Mouse (Mus musculus) lung, embryonic 15.5 days (tissue): Measurements from ENCODE around the gene Cep95. TPM values are rescaled to one million over a fixed set of nuclear protein-coding genes. Genes with fewer than 3 reads are reported as not detected.

ENCODE experiments used
- ATAC-seq: fragments of 200-750 bp; cut with Nextera tagmentation; 2 replicates; pipeline ENCODE4 v1.8.0; 2017; ENCODE audit warnings: moderate number of reproducible peaks, borderline replicate concordance; ENCODE audit not compliant: low FRiP score, low TSS enrichment; ENCODE audit errors: extremely low read depth
- H3K27ac ChIP-seq: fragments of 300-500 bp; sonication (generic); 2 replicates; pipeline ENCODE4 v1.5.1; 2015; ENCODE audit warnings: moderate library complexity, mild to moderate bottlenecking, inconsistent platforms
- H3K27me3 ChIP-seq: fragments of 300-500 bp; sonication (generic); 2 replicates; pipeline ENCODE4 v1.6.1; 2015; ENCODE audit warnings: inconsistent platforms
- H3K36me3 ChIP-seq: fragments of 300-500 bp; sonication (generic); 2 replicates; pipeline ENCODE4 v1.6.1; 2015; ENCODE audit warnings: inconsistent platforms
- H3K4me1 ChIP-seq: fragments of 300-500 bp; sonication (generic); 2 replicates; pipeline ENCODE4 v1.6.1; 2015; ENCODE audit warnings: inconsistent platforms
- H3K4me2 ChIP-seq: fragments of 300-500 bp; sonication (generic); 2 replicates; pipeline ENCODE4 v1.6.1; 2015; ENCODE audit warnings: inconsistent platforms, mild to moderate bottlenecking, moderate library complexity
- H3K4me3 ChIP-seq: fragments of 300-500 bp; sonication (generic); 2 replicates; pipeline ENCODE4 v1.5.1; 2015; ENCODE audit warnings: mild to moderate bottlenecking, inconsistent platforms
- H3K9ac ChIP-seq: fragments of 300-500 bp; sonication (generic); 2 replicates; pipeline ENCODE4 v1.6.1; 2015; ENCODE audit warnings: inconsistent platforms
- H3K9me3 ChIP-seq: fragments of 300-500 bp; sonication (generic); 2 replicates; pipeline ENCODE4 v1.6.1; 2016; ENCODE audit warnings: inconsistent platforms
- WGBS: fragments of 180-500 bp; shearing (Covaris S2); methylation state at CpG from one replicate; pipeline ENCODE4 v1.1.7; 2015; 5-methylcytosine and 5-hydroxymethylcytosine counted together
- polyA plus RNA-seq: library from polyadenylated mRNA; unstranded; fragments of >200 nt; fragmentation: Nextera tagmentation; extraction: Ambion mirVana; gene quantifications from 2 replicates; pipeline ENCODE4 v1.2.1, GENCODE M21; 2015

Cep95 gene
- polyA plus RNA-seq, 1 experiment from 2014 or later = 21.7 TPM

DNA sequence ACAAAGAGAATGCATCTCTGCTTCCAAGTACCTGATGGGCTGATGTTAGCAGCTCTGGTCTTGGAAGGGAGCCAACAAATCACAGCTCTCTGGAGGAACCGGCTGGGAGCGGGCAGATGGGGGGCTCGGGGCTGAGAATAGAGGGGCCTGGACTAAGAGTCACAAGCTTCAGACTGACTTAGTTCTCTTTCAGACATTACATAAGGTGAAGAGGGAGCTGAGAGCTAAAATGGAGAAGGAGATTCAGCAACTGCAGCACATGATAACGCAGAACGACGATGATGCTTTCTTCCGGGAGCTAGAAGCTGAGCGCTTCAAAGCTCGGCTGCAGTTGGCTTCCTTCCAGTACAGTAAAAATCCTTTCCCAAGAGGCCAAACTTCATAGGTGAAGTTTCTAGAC lies 29.3 kb downstream of the Cep95 start:
- peaks cover 73% of the 10 kb centered on the region for H3K36me3 ChIP-seq
- H3K27me3 ChIP-seq = no peaks in the 10 kb centered on the region
- no peaks in the 10 kb centered on the region for H3K9me3 ChIP-seq
- no peak overlapping the region for H3K27ac ChIP-seq
- H3K9ac ChIP-seq = no peak overlapping the region
- peaks cover 13% of the 10 kb centered on the region; the same call in 1 of the 2 replicates for H3K4me1 ChIP-seq
- H3K4me2 ChIP-seq = no peak overlapping the region
- no peak overlapping the region for H3K4me3 ChIP-seq
- no peak for ATAC-seq
- whole genome bisulfite sequencing = 27% methylated on average over 9 of the region's 9 CpGs

DNA sequence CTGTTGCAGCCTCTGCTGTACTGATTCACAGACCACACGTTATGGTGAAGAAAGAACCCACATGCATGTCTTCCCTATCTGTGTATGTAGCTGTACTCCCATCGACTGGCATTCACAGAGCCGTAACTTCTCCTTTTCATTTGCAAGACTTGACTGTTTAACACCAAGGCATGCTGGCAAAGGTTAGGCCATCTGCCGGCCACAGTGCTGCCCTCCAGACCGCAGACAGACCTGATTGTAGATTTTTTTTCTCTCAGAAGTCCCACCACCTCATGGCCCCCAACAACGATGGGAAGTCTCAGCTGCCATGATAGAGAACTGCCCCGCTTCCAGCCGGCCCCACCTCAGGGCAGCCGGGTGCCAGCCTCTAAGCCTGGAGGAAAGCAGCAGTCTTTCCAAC lies 30.5 kb downstream of the Cep95 start:
- ATAC-seq = no peak
- no peak overlapping the region for H3K9ac ChIP-seq
- no peak overlapping the region for H3K4me2 ChIP-seq
- H3K4me3 ChIP-seq = no peak overlapping the region
- peaks cover 13% of the 10 kb centered on the region; the same call in 1 of the 2 replicates for H3K4me1 ChIP-seq
- no peak overlapping the region for H3K27ac ChIP-seq
- H3K36me3 ChIP-seq = peaks cover 72% of the 10 kb centered on the region
- 85% methylated on average over 9 of the region's 9 CpGs for WGBS
- H3K27me3 ChIP-seq = no peaks in the 10 kb centered on the region
- no peaks in the 10 kb centered on the region for H3K9me3 ChIP-seq

DNA sequence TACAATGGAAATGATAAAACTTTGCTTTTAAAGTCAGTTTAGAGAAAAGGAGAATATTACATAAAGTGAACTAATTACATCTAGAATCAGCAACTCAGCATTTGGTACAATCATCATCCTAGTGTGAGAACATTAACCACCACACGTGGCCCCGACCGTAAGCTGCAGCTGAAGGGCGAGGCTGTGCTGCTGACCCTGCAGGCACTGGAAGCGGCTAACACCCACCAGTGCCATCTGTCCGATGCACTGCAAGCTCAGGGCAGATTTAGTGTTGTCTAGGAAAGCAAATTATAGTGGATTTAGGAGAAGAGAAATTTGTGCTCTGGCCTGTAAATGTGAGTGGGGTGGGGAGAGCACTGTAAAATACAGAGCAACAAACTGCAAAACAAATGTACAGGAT lies 31.2 kb downstream of the Cep95 start:
- Histone ChIP-seq H3K27ac (no peak overlapping the region), H3K9ac (no peak overlapping the region), H3K9me3 (no peaks in the 10 kb centered on the region), H3K36me3 (peaks cover 72% of the 10 kb centered on the region), H3K27me3 (no peaks in the 10 kb centered on the region), H3K4me1 (peaks cover 13% of the 10 kb centered on the region; the same call in 1 of the 2 replicates), H3K4me2 (no peak overlapping the region), H3K4me3 (no peak overlapping the region)
- ATAC-seq = no peak
- 88% methylated on average over 6 of the region's 6 CpGs for WGBS

DNA sequence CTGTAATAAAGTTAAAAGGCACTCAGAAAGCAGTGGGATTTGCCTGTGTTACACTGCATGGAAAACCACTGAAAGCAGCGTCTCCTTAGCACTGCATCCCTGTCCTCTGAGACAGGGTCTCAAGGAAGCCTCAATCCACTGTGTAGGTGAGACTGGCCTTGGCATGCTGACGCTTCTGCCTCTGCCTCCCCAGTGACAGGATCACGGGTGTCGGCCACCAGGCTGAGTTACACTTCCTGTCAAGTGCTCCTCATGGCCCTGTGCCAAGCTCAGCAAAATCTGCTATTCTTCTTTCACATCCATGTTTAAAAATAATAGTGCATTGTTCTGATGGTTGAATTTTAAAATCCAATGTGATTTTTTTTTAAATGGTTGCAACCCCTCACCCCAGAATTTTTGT lies 31.9 kb downstream of the Cep95 start:
- ATAC-seq = no peak
- no peaks in the 10 kb centered on the region for H3K27me3 ChIP-seq
- 26% methylated on average over 4 of the region's 4 CpGs for WGBS
- H3K4me1 ChIP-seq = peaks cover 13% of the 10 kb centered on the region; the same call in 1 of the 2 replicates
- H3K4me2 ChIP-seq = no peak overlapping the region
- H3K4me3 ChIP-seq = no peak overlapping the region
- H3K27ac ChIP-seq = no peak overlapping the region
- H3K36me3 ChIP-seq = peaks cover 72% of the 10 kb centered on the region
- no peak overlapping the region for H3K9ac ChIP-seq
- H3K9me3 ChIP-seq = no peaks in the 10 kb centered on the region

DNA sequence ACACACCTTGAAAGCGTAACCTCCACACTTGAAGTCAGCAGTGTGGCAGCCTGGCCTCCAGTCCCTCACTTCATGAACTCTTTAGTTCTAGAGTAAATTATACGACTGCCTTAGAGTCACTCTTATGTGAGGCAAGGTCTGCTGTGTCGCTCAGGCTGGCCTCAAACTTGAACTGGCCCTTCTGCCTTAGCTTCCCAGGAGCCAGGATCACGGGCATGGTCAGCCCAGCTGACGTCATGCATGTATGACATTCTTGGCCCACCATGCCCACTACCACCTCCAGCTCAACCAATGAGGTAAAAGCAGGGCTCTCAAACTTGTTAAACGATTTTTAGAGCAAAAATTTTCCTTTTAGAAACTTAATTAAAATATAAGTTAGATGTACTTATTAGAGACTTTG lies 32.3 kb downstream of the Cep95 start:
- Histone ChIP-seq H3K9ac (no peak overlapping the region), H3K4me3 (no peak overlapping the region), H3K4me1 (peaks cover 13% of the 10 kb centered on the region; the same call in 1 of the 2 replicates), H3K27me3 (no peaks in the 10 kb centered on the region), H3K36me3 (peaks cover 69% of the 10 kb centered on the region), H3K27ac (no peak overlapping the region), H3K9me3 (no peaks in the 10 kb centered on the region), H3K4me2 (no peak overlapping the region)
- WGBS = 69% methylated on average over 6 of the region's 6 CpGs
- ATAC-seq = no peak

DNA sequence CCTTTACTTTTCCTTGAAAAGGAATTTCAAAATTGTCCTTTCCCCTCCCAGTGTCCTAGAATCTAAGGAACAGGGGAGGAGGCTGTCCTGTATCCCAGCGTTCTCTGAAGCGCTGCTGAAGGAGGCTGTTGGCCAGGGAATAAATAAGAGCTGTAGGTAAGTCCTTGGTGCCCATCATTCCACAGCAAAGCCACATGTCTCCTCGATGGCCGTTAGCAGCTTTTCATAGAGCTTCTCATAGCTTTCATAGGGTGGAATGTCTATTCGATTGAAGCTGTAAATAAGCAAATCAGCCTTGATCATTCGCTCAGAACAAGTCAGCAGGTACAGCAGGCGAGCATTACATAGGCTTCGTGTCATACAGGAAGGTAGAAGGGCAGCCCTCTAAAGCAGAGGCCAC lies 33.4 kb downstream of the Cep95 start:
- H3K4me1 ChIP-seq = peaks cover 13% of the 10 kb centered on the region; the same call in 1 of the 2 replicates
- no peak overlapping the region for H3K4me3 ChIP-seq
- H3K4me2 ChIP-seq = no peak overlapping the region
- no peaks in the 10 kb centered on the region for H3K27me3 ChIP-seq
- no peaks in the 10 kb centered on the region for H3K9me3 ChIP-seq
- peaks cover 65% of the 10 kb centered on the region for H3K36me3 ChIP-seq
- 89% methylated on average over 8 of the region's 8 CpGs for WGBS
- no peak overlapping the region for H3K27ac ChIP-seq
- H3K9ac ChIP-seq = no peak overlapping the region
- no peak for ATAC-seq

DNA sequence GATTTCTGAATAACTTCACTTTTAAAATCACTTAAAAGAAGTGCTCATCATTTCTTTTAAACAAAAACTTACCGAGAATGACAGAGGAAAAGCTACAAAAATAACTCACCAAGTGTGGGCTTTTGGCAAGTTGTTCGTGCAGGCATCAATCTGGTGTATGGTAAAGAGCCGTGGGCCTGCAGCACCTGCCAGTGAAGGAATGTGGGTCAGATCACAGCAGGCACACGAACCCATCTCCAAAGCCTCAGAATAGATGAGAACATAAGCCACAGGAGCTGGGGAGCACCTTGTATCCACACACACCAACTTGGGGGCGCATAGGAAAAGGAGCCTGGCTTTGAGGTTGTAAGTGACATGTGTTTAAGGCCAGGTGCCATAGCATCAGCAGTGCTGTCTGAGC lies 33.9 kb downstream of the Cep95 start:
- Histone ChIP-seq H3K4me1 (peaks cover 13% of the 10 kb centered on the region; the same call in 1 of the 2 replicates), H3K27ac (no peak overlapping the region), H3K9me3 (no peaks in the 10 kb centered on the region), H3K27me3 (no peaks in the 10 kb centered on the region), H3K36me3 (peaks cover 67% of the 10 kb centered on the region), H3K4me2 (no peak overlapping the region), H3K4me3 (no peak overlapping the region), H3K9ac (no peak overlapping the region)
- 81% methylated on average over 5 of the region's 5 CpGs for WGBS
- ATAC-seq = no peak

DNA sequence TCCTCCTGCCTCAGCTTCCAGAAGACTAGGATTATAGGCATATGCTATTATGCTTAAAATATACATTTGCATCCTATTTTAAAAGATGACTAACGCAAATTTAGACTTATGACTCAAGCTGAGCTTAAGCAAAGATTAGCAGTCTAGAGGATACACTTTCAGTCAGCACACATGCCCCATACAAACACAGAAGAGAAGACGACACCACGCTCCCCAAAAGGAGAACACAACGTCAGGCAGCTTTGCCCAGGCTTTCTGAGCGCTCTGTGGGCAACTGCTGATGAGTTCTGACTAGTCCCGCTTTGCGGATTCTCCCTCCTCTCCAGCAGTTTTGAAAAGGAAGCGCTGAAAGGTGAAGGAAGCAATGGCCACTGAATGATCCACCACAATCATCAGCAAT lies 34.7 kb downstream of the Cep95 start:
- no peak for ATAC-seq
- Histone ChIP-seq H3K27me3 (no peaks in the 10 kb centered on the region), H3K4me2 (no peak overlapping the region), H3K36me3 (peaks cover 75% of the 10 kb centered on the region), H3K4me1 (peaks cover 8% of the 10 kb centered on the region; the same call in 1 of the 2 replicates), H3K4me3 (no peak overlapping the region), H3K9me3 (no peaks in the 10 kb centered on the region), H3K9ac (no peak overlapping the region), H3K27ac (no peak overlapping the region)
- WGBS = 93% methylated on average over 8 of the region's 8 CpGs

DNA sequence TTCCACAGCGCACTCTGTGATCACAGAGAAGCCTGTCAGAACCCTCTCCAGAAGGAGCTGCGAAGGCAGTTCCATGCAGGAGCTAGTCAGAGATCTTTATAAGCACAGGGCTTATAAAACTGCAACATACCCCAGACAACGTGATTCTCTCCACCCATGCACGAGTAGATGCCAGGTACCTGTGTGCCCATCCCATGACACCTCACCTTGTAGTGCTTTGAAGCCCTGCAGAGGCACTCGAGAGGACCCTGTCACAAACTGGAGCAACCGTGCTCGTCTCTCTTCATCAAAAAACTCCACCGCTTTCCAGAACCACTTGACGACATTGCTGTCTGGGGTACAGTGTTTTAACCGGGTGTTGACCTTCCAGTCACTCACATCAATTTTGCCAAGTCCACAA lies 35.4 kb downstream of the Cep95 start:
- 81% methylated on average over 10 of the region's 10 CpGs for WGBS
- peaks cover 77% of the 10 kb centered on the region for H3K36me3 ChIP-seq

DNA sequence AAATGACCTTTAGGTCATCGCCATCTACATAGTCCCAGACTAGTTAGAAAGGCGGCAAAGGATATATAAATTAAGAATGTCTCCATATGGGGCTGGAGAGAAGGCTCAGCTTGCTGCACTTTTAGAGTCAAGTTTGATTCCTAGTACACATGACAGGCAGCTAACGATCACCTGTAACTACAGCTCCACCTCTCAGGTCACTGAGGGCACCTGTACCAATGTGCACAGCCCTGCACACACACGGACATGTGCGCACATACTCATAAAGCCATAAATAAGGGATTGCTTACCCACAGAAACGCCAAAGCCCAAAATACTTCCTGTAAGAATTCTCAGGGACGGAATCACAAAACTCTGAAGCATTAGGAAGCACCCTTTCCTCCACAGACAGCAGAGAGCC lies 39.0 kb downstream of the Cep95 start:
- no peak overlapping the region for H3K27ac ChIP-seq
- no peaks in the 10 kb centered on the region for H3K27me3 ChIP-seq
- no peak for ATAC-seq
- H3K36me3 ChIP-seq = peaks cover 76% of the 10 kb centered on the region
- H3K4me2 ChIP-seq = no peak overlapping the region
- H3K4me1 ChIP-seq = no peaks in the 10 kb centered on the region
- WGBS = 88% methylated on average over 7 of the region's 7 CpGs
- no peak overlapping the region for H3K9ac ChIP-seq
- no peaks in the 10 kb centered on the region for H3K9me3 ChIP-seq
- H3K4me3 ChIP-seq = no peak overlapping the region

More for the DNA sequence above, 35.4 kb downstream of the Cep95 start:
- Histone ChIP-seq H3K27ac (no peak overlapping the region), H3K4me2 (no peak overlapping the region), H3K9ac (no peak overlapping the region), H3K27me3 (no peaks in the 10 kb centered on the region), H3K4me3 (no peak overlapping the region), H3K9me3 (no peaks in the 10 kb centered on the region), H3K4me1 (peaks cover 8% of the 10 kb centered on the region; the same call in 1 of the 2 replicates)
- no peak for ATAC-seq

DNA sequence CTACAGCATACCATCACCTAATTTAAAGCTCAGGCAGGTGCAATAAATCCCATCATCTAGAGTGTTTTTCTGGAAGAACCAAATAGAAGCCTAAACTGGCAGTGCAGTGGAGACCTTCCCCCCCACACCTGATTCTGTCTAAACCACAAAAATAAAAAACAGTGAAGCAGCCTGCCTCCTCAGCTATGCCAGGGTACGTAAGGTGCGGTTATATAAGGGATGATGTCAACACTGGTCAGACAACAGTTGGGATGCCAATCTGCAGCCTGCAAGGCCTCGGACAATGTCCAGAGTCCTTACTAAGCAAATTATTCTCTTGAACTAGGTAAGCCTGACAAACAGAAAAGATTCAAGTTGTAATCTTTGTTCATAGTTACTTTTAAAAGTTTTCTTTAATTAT lies 53.0 kb downstream of the Cep95 start:
- 96% methylated on average over 3 of the region's 3 CpGs for WGBS
- no peak for ATAC-seq
- H3K36me3 ChIP-seq = peaks cover 62% of the 10 kb centered on the region

DNA sequence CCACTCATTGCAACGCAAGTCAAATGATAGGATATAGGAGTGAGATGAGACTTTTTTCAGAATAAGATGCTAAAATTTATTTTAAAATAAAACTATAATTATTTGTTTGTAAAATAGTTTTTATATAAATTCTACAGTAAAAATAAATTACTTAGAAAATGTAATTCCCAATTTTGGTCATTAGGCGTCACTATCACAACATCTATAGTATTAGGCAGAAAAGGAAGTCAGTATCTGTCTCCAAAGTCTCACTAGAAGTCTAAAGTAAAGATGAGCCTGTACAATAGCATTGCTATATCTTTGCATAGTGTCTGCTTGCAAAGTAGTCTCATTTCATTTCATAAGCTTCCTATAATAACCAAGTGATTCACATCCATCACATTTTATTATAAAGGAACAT lies 62.4 kb downstream of the Cep95 start:
- no peaks in the 10 kb centered on the region for H3K9me3 ChIP-seq
- peaks cover 47% of the 10 kb centered on the region for H3K36me3 ChIP-seq
- H3K4me3 ChIP-seq = no peak overlapping the region
- H3K4me1 ChIP-seq = no peaks in the 10 kb centered on the region
- no peaks in the 10 kb centered on the region for H3K27me3 ChIP-seq
- no peak for ATAC-seq
- H3K9ac ChIP-seq = no peak overlapping the region
- no peak overlapping the region for H3K4me2 ChIP-seq
- H3K27ac ChIP-seq = no peak overlapping the region
- 49% methylated on average over 2 of the region's 2 CpGs for WGBS

More for the DNA sequence above, 53.0 kb downstream of the Cep95 start:
- Histone ChIP-seq H3K4me3 (no peak overlapping the region), H3K4me2 (no peak overlapping the region), H3K27me3 (no peaks in the 10 kb centered on the region), H3K9ac (no peak overlapping the region), H3K27ac (no peak overlapping the region), H3K4me1 (no peaks in the 10 kb centered on the region; the same call in 1 of the 2 replicates), H3K9me3 (no peaks in the 10 kb centered on the region)
